Mouse (Mus musculus) midbrain, embryonic 15.5 days (tissue): ENCODE data around the gene Agpat3. TPM values are rescaled to one million over a fixed set of nuclear protein-coding genes. Genes with fewer than 3 reads are reported as not detected.

Source experiments
- ATAC-seq: fragments of 200-750 bp; cut with Nextera tagmentation; replicated peaks from 2 replicates; pipeline ENCODE4 v1.8.0; 2017; ENCODE audit warnings: moderate TSS enrichment
- H3K27ac ChIP-seq: fragments of 300-500 bp; sonication (generic); 2 replicates; pipeline ENCODE4 v1.5.1; 2015; ENCODE audit warnings: mild to moderate bottlenecking, inconsistent platforms
- H3K27me3 ChIP-seq: fragments of 300-500 bp; sonication (generic); replicated peaks from 2 replicates; pipeline ENCODE4 v1.6.1; 2015; ENCODE audit warnings: inconsistent platforms
- H3K36me3 ChIP-seq: fragments of 300-500 bp; sonication (generic); replicated peaks from 2 replicates; pipeline ENCODE4 v1.6.1; 2015; ENCODE audit warnings: inconsistent platforms
- H3K4me1 ChIP-seq: fragments of 300-500 bp; sonication (generic); 2 replicates; pipeline ENCODE4 v1.6.1; 2015; ENCODE audit warnings: inconsistent platforms
- H3K4me2 ChIP-seq: fragments of 300-500 bp; sonication (generic); 2 replicates; pipeline ENCODE4 v1.6.1; 2015; ENCODE audit warnings: inconsistent platforms, mild to moderate bottlenecking, moderate library complexity
- H3K4me3 ChIP-seq: fragments of 300-500 bp; sonication (generic); 2 replicates; pipeline ENCODE4 v1.5.1; 2015; ENCODE audit warnings: mild to moderate bottlenecking, inconsistent platforms
- H3K9ac ChIP-seq: fragments of 300-500 bp; sonication (generic); 2 replicates; pipeline ENCODE4 v1.6.1; 2015; ENCODE audit warnings: mild to moderate bottlenecking, inconsistent platforms
- H3K9me3 ChIP-seq: fragments of 300-500 bp; sonication (generic); 2 replicates; pipeline ENCODE4 v1.6.1; 2016; ENCODE audit warnings: inconsistent platforms
- WGBS: fragments of 180-500 bp; shearing (Covaris S2); methylation state at CpG from one replicate; pipeline ENCODE4 v1.1.7; 2015; ENCODE audit warnings: mixed read lengths; 5-methylcytosine and 5-hydroxymethylcytosine counted together
- microRNA-seq: library from miRNA; unstranded; fragments of <30 nt; microRNA quantifications from one replicate; pipeline ENCODE4, GENCODE M21; 2016
- polyA plus RNA-seq: library from polyadenylated mRNA; unstranded; fragments of >200 nt; fragmentation: Nextera tagmentation; extraction: Ambion mirVana; gene quantifications from 2 replicates; pipeline ENCODE4 v1.2.1, GENCODE M21; 2015

Agpat3 gene
- polyA plus RNA-seq, 1 experiment from 2014 or later: 73.4 TPM

DNA sequence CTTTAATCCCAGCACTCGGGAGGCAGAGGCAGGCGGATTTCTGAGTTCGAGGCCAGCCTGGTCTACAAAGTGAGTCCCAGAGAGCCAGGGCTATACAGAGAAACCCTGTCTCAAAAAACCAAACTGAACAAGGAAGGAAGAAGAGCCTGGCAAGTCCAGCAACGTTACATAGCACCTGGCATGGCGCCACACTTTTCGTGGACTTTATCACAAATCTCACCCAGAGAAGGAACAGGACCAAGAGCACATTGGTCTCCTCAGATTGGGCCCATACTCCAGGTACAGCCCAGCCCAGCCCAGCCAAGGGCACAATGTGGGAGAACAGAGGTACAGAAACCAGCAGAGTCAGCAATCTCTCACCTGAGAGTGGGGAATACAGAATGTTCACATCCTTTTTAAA, 118.5 kb downstream of the Agpat3 start:
- peaks cover 13% of the 10 kb centered on the region for H3K36me3 ChIP-seq
- 0 out of 2 replicates have a peak, but pooled peaks cover 4% of the 10 kb centered on the region for H3K4me1 ChIP-seq
- H3K9ac ChIP-seq: no peak overlapping the region
- no peaks in the 10 kb centered on the region for H3K9me3 ChIP-seq
- no peak overlapping the region for H3K27ac ChIP-seq
- H3K27me3 ChIP-seq: no peaks in the 10 kb centered on the region
- WGBS: 88% methylated on average over 6 of the region's 6 CpGs
- no peak for ATAC-seq
- H3K4me3 ChIP-seq: no peak overlapping the region
- H3K4me2 ChIP-seq: no peak overlapping the region

DNA sequence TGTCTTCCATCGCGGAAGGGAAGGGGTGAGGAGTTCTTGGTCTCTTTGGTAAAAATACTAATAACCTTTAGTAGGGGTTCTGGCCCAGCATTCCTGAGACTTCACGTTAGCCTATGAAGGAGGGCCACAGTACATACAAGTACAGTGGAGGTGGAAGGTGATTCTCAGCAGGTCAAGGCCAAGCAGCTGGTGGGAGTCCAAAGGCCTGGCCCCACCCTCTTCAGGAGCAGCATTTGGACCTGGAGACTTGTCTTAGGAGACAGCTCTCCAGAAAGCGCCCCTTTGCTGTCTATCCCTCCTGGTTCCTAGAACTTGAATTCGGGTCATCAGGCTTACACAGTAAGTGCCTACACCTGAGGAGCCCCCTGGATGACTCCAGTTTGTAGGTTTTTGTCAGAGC, 119.1 kb downstream of the Agpat3 start:
- no peak overlapping the region for H3K4me2 ChIP-seq
- no peaks in the 10 kb centered on the region for H3K27me3 ChIP-seq
- peaks cover 19% of the 10 kb centered on the region for H3K36me3 ChIP-seq
- no peak overlapping the region for H3K9ac ChIP-seq
- H3K4me1 ChIP-seq: 0 out of 2 replicates have a peak, but pooled peaks cover 4% of the 10 kb centered on the region
- 91% methylated on average over 5 of the region's 5 CpGs for WGBS
- no peaks in the 10 kb centered on the region for H3K9me3 ChIP-seq
- no peak overlapping the region for H3K4me3 ChIP-seq
- ATAC-seq: no peak
- no peak overlapping the region for H3K27ac ChIP-seq

DNA sequence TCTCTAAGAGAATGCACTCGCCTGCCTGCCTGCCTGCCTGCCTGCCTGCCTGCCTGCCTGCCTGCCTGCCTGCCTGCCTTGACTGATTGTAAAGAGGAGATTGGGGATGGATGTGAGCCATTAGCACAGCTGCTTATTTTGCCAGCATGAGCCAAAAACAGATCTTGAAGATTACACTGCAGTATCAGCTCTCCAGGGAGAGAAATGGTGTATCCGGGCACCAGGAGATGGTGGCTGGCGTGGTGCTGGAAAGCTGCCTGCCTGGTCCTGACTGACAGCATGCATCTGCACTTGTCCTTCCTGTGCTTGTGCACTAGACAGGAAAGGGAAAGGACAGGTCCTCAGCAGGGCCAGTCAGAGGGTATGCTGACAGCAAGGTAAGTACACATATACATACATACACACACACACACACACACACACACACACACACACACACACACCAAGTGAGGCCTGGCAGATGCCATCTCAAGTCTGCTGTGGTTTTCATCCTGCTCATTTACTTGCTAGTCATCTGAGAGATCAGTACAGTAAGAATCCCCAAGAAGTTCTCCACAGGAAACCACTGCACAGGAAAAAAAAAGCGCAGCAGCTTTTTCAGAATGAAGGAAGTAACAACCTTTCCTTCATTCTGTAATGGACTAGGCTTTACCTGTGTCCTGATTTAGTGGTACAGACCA, 119.8 kb downstream of the Agpat3 start:
- 82% methylated on average over 4 of the region's 4 CpGs for WGBS

DNA sequence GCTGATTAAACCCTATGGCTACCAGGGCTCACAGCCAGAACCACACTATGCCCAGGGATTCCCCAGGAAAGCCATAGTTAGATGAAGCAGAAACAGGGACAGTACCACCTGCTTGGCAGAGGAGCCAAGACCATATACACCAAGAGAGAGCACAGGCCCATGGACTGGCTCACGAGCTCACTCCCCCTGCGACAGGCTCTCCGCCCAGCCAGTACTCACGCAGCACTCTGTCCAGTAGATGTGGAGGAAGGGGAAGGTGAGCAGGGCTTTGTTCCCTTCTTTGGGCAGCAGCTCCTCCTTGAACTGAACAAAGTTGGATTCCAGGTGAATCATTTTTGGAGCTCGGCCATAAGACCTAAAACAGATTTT, 123.7 kb downstream of the Agpat3 start:
- Histone ChIP-seq H3K4me3 (no peak overlapping the region), H3K27ac (no peak overlapping the region), H3K4me1 (no peaks in the 10 kb centered on the region), H3K27me3 (no peaks in the 10 kb centered on the region), H3K36me3 (peaks cover 29% of the 10 kb centered on the region), H3K4me2 (no peak overlapping the region), H3K9ac (no peak overlapping the region), H3K9me3 (no peaks in the 10 kb centered on the region)
- 90% methylated on average over 5 of the region's 5 CpGs for WGBS
- ATAC-seq: no peak

More for the DNA sequence above, 119.8 kb downstream of the Agpat3 start:
- Histone ChIP-seq H3K4me3 (no peak overlapping the region), H3K27ac (no peak overlapping the region), H3K27me3 (no peaks in the 10 kb centered on the region), H3K9ac (no peak overlapping the region), H3K9me3 (no peaks in the 10 kb centered on the region), H3K36me3 (peaks cover 23% of the 10 kb centered on the region), H3K4me1 (0 out of 2 replicates have a peak, but pooled peaks cover 4% of the 10 kb centered on the region), H3K4me2 (no peak overlapping the region)
- no peak for ATAC-seq

DNA sequence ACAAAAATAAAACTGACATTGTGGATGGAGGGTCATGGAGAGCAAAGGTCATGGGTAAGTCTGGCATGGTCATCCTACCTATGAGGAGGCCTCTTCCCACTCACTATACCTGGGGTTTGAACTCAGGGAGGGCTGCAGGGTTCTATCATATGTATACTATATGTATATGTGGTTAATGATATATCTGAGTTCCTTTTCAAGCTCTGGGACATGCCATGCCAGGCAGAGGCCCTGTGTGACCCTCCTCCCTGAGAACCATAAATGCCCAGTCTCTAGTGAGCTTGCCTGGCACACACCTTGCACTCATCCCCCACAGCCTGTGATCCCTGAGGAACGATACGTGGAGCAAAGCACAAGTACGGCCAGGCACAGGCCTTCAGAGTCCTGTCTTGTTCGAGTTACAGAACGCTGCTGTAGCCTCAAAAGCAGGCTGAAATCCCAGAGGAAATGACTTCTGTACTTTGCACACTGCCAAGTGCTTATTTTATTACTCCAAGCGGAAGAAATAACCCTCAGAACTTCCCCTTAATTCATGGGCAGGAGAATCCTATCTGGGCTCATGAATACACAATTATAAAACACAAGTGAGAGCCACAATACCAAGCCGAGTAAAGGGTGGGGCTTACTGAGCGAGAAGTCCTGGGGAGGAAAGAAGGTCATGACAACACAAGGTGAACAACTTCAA, 124.3 kb downstream of the Agpat3 start:
- H3K27me3 ChIP-seq: no peaks in the 10 kb centered on the region
- no peak overlapping the region for H3K4me2 ChIP-seq
- H3K9me3 ChIP-seq: no peaks in the 10 kb centered on the region
- H3K4me1 ChIP-seq: no peaks in the 10 kb centered on the region
- ATAC-seq: no peak
- H3K9ac ChIP-seq: no peak overlapping the region
- 89% methylated on average over 8 of the region's 8 CpGs for WGBS
- H3K36me3 ChIP-seq: peaks cover 29% of the 10 kb centered on the region
- H3K27ac ChIP-seq: no peak overlapping the region
- H3K4me3 ChIP-seq: no peak overlapping the region

DNA sequence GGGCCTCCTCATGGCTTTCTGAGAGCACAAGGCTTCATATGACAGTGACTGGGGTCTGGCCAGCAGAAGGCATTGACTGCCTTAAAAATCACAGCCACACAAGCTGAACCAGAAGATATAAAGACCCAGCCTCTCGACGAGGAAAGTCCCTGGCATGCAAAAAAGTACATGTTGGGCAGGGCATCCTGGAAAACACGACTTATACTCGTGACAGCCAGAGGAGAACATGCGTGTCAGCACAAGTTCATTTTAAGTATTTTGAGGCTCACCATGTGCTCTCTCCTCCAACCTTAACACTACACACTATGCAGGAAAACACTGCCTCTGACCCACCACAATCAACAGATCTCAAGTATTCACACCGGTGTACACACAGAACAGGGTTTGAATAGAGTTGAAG, 128.2 kb downstream of the Agpat3 start:
- H3K27me3 ChIP-seq: no peaks in the 10 kb centered on the region
- no peak overlapping the region for H3K4me3 ChIP-seq
- H3K4me2 ChIP-seq: no peak overlapping the region
- H3K9me3 ChIP-seq: no peaks in the 10 kb centered on the region
- WGBS: 93% methylated on average over 6 of the region's 6 CpGs
- ATAC-seq: no peak
- no peak overlapping the region for H3K9ac ChIP-seq
- no peak overlapping the region for H3K27ac ChIP-seq
- peaks cover 29% of the 10 kb centered on the region for H3K36me3 ChIP-seq
- no peaks in the 10 kb centered on the region for H3K4me1 ChIP-seq

DNA sequence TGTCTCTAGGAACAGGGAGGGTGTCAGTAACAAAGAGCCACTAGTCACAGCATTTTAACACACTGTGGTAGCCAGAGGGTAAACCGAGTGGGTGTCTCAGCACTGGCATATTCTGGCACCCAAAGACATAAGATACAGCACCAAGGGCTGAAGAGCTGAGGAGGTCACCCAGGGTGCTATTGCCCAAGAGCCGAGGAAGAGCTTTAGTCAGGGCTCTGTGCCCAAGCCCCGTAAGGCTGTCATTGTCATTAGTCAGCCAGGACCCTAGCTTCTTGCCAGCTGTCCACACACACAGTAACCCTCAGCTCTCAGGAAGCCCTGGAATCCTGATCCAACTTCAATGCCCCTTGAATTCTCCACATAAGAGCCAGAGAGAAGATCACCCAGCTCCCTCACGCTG, 129.4 kb downstream of the Agpat3 start:
- no peak overlapping the region for H3K4me3 ChIP-seq
- no peaks in the 10 kb centered on the region for H3K9me3 ChIP-seq
- no peak for ATAC-seq
- H3K27ac ChIP-seq: no peak overlapping the region
- no peak overlapping the region for H3K9ac ChIP-seq
- H3K36me3 ChIP-seq: peaks cover 26% of the 10 kb centered on the region; the same call in 1 of the 2 replicates
- H3K4me2 ChIP-seq: no peak overlapping the region
- H3K27me3 ChIP-seq: no peaks in the 10 kb centered on the region
- H3K4me1 ChIP-seq: no peaks in the 10 kb centered on the region
- WGBS: 88% methylated on average over 4 of the region's 4 CpGs

DNA sequence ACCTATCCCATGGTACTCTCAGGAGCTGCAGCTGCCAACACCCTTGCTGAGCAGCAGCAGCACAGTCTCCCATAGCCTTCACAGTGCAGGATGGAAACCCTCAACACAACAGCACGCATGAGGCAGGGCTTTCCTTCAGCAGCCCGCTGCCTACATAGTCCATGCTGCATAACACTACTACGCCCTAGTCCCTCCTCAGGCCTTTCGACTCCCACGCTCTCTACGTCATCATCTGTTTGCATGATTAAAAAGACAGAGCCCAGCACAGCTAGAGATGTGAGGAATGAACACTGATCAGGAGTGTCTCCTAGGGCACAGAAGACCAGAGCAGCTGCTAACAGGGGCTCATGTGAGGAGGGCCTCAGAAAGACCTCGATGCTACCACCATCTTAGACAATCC, 131.0 kb downstream of the Agpat3 start:
- no peak overlapping the region for H3K4me2 ChIP-seq
- no peaks in the 10 kb centered on the region for H3K4me1 ChIP-seq
- ATAC-seq: no peak
- H3K27me3 ChIP-seq: no peaks in the 10 kb centered on the region
- H3K4me3 ChIP-seq: no peak overlapping the region
- WGBS: 91% methylated on average over 7 of the region's 7 CpGs
- no peaks in the 10 kb centered on the region for H3K9me3 ChIP-seq
- peaks cover 28% of the 10 kb centered on the region for H3K36me3 ChIP-seq
- no peak overlapping the region for H3K27ac ChIP-seq
- no peak overlapping the region for H3K9ac ChIP-seq

DNA sequence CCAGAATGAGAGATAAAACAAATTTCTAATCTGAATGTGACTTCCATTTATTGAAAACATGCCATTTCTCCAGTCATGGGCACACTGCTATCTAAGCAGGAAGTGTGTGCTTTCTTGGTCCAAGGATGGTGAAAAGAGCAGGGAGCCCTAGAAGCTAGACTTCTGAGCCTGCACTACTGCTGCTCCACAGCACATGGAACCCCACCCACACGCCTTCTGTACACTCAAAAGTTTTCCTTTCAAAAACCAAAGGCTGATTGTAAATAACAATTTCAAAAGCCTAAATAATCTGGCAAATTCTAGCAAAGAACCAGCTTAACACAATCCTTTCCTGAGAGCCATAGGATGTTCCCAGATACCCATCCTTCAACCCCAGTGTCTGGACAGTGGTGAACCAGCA, 132.8 kb downstream of the Agpat3 start:
- ATAC-seq: no peak
- Histone ChIP-seq H3K9ac (no peak overlapping the region), H3K4me1 (no peaks in the 10 kb centered on the region), H3K4me2 (no peak overlapping the region), H3K27ac (no peak overlapping the region), H3K4me3 (no peak overlapping the region), H3K27me3 (no peaks in the 10 kb centered on the region), H3K9me3 (no peaks in the 10 kb centered on the region), H3K36me3 (peaks cover 41% of the 10 kb centered on the region)
- 93% methylated on average over 1 of the region's 1 CpGs for WGBS

Small RNA genes within 50 kb of the gene (microRNA-seq; reads per million reads assigned to microRNA genes)
- gene Mir7659: not detected

Other genes with a start within 250 kb of the Agpat3 start
- 22.8 and 28.7 TPM in 2 replicates for gene D10Jhu81e, start 182.7 kb downstream of the Agpat3 start, polyA plus RNA-seq
- 18.1 and 18.4 TPM in 2 replicates for gene Pwp2, start 167.3 kb downstream of the Agpat3 start, polyA plus RNA-seq
- 27.2 and 29.2 TPM in 2 replicates for gene Trappc10, start 107.8 kb downstream of the Agpat3 start, polyA plus RNA-seq
- 419 and 432 TPM in 2 replicates for gene Rrp1, start 60.6 kb upstream of the Agpat3 start, polyA plus RNA-seq
- gene Cstb, start 73.2 kb upstream of the Agpat3 start, polyA plus RNA-seq: 83.9 and 92.7 TPM in 2 replicates
- 48.9 and 52.3 TPM in 2 replicates for gene Pdxk, start 112.5 kb upstream of the Agpat3 start, polyA plus RNA-seq
- not detected in 2 replicates for gene Olfr1358, start 164.9 kb upstream of the Agpat3 start, polyA plus RNA-seq
- gene Ilvbl, start 221.9 kb upstream of the Agpat3 start, polyA plus RNA-seq: 66.3 and 78.9 TPM in 2 replicates
- 3.4 and 4.3 TPM in 2 replicates for gene Syde1, start 239.5 kb upstream of the Agpat3 start, polyA plus RNA-seq